Mouse (Mus musculus) lung, postnatal 25 days (tissue): ENCODE measurements around the gene Slc9a9.

Experiments
- DNase-seq: peaks from one replicate; pipeline ENCODE4 v3.0.0; 2022; ENCODE audit warnings: low spot score

The Slc9a9 gene

GRCm38 (mm10) chr9:94950676-94951075, 281.0 kb downstream of the Slc9a9 start:
- no peak for DNase-seq

GRCm38 (mm10) chr9:94955645-94956044, 285.9 kb downstream of the Slc9a9 start:
- no peak for DNase-seq

- DNase-seq = no peak
Measured at GRCm38 (mm10) chr9:94958382-94958781, 288.7 kb downstream of the Slc9a9 start.

GRCm38 (mm10) chr9:94968596-94969120, 298.9 kb downstream of the Slc9a9 start:
- DNase-seq = no peak

- DNase-seq = no peak
Measured at GRCm38 (mm10) chr9:94969131-94969530, 299.4 kb downstream of the Slc9a9 start.

GRCm38 (mm10) chr9:94972021-94972420, 302.3 kb downstream of the Slc9a9 start:
- no peak for DNase-seq

- no peak for DNase-seq
Measured at GRCm38 (mm10) chr9:94972693-94973092, 303.0 kb downstream of the Slc9a9 start.

- no peak for DNase-seq
Measured at GRCm38 (mm10) chr9:94976191-94976590, 306.5 kb downstream of the Slc9a9 start.

GRCm38 (mm10) chr9:94993575-94993974, 323.9 kb downstream of the Slc9a9 start:
- peak; percentile 5 for DNase-seq

GRCm38 (mm10) chr9:95020136-95020706, 350.5 kb downstream of the Slc9a9 start:
- DNase-seq = no peak

- no peak for DNase-seq
Measured at GRCm38 (mm10) chr9:95034140-95034970, 364.6 kb downstream of the Slc9a9 start.

- DNase-seq = no peak
Measured at GRCm38 (mm10) chr9:95036209-95036608, 366.5 kb downstream of the Slc9a9 start.

GRCm38 (mm10) chr9:95042420-95042819, 372.7 kb downstream of the Slc9a9 start:
- no peak for DNase-seq

- DNase-seq = no peak
Measured at GRCm38 (mm10) chr9:95052160-95052559, 382.5 kb downstream of the Slc9a9 start.

GRCm38 (mm10) chr9:95053183-95053582, 383.5 kb downstream of the Slc9a9 start:
- DNase-seq = no peak

- DNase-seq = no peak
Measured at GRCm38 (mm10) chr9:95055843-95056242, 386.1 kb downstream of the Slc9a9 start.

GRCm38 (mm10) chr9:95060702-95061101, 391.0 kb downstream of the Slc9a9 start:
- DNase-seq = no peak

GRCm38 (mm10) chr9:95067037-95067436, 397.3 kb downstream of the Slc9a9 start:
- DNase-seq = no peak

GRCm38 (mm10) chr9:95068466-95068865, 398.8 kb downstream of the Slc9a9 start:
- DNase-seq = no peak

- no peak for DNase-seq
Measured at GRCm38 (mm10) chr9:95070832-95071519, 401.3 kb downstream of the Slc9a9 start.

GRCm38 (mm10) chr9:95072450-95072955, 402.8 kb downstream of the Slc9a9 start:
- DNase-seq = peak; percentile 34

- no peak for DNase-seq
Measured at GRCm38 (mm10) chr9:95073691-95074090, 404.0 kb downstream of the Slc9a9 start.

GRCm38 (mm10) chr9:95075856-95076255, 406.1 kb downstream of the Slc9a9 start:
- no peak for DNase-seq
